Mouse (Mus musculus): ENCODE measurements at regions not wholly inside any gene's neighbourhood (a gene's known extent, or its start where the extent isn't known, plus 50 kb on each side); places are given as distances from the start of the nearest gene placed in this dataset.
A peak's percentile ranks its signal among the peaks of the same experiment; 100 is the strongest.

DNA sequence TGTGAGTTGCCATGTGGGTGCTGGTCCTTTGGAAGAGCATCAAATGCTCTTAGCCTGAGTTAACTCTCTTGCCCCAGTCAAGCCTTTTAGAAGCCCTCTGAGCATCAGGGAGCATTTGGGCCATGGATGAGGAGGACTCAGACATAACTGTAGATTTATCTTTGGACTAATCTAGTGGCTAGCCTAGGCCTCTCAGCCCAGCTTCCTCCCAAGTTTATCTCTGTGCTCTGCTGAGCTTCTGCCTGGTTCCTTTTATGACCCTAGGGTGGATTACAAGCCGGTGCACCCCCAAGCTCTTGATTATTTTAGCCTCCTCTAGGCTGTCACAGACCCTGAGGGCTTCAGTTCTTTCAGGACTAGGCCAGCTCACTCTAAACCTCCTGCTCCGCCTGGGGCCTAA, 102.6 kb upstream of the Vps8 start:
- no peak for DNase-seq (ENCODE audit: low spot score in 2 of 2)

DNA sequence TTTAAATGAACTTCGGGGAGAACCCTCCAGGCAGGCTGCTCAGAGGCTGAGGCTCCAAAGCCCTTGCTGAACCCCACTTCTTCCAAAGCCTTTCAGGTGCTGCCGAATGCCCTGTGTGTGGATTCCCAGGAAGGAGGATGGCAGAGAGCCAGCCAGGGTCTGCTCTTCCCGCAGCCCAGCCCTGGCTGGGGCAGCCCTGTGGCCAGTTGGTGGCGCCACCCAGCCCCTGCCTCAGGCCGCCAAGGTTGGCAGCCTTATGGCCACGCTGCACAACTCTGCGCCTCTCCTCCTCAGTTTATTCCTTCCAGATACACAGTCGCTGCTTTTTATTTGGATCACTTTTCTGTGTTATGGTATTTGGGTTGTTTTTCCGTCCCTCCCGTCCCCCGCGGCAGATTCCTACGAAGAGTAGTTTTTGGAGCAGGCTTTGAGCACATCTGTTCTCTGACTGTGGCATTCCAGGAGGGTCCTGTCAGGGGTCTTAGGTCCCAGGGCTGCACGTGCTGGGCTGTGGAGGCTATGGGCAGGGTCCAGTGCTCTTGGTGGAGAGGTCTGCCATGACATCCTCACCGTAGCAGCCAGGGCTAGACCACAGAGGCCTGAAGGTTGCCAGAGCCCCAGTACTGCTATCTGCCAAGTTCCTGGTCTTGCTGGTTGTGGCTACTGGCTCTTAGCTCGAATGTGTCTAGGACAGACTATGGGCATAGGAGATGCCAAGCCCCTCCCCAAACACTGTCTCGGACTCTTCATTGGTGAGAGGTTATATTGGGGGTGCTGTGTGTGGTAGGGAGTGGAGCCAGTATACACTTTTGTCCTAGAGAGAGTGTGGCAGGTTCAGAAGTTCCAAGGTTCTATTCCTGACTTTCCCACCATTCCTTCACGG, 101.5 kb upstream of the Vps8 start:
- DNase-seq (ENCODE audit: low spot score in 2 of 2) = no peak

DNA sequence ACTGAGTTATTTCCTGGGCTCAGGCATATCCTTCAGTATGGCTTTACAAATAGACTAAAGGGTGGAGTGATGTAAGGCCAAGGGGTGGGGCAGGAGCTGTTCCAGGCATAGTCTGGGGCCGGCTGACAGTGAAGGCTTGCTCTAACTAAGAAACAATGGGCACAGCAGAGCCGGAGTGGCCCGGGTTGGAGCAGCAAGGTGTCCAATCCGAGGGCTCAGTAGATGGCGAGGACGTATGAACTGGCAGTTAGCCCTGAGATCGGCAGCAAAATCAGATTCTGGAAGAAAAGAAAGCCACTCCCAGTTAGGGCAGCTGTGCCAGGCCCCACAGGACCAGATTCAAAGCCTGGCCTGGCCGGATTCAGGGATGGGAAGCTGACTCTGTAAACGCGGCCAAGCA, 100.5 kb upstream of the Vps8 start:
- no peak for DNase-seq (ENCODE audit: low spot score in 2 of 2)

DNA sequence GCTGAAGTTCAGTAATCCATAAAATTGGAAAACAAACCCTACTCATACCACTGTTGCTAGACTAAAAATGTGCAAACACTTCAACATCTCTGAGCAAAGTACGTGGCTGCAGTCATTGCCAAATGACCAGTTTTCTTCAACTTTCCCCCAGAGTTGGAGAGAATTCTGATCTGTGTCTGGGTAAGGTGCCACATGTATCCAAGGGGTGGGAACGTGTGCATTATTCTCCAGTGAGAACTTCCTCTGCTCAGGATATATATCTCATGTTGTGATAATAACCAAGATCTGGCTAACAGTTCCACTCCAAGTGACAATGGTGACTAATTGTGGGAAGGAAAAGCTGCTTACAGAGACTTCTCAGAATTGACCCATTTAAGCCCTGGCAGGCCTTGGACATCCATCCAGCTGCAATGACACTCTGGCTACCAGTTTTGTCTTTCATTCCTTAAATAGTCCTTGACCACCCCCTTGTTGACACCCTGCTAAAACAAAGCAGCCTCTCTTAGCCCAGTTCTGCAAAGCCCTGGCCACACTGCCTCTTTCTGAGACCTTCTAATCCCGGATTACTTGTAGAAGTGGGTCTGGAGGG, 99.4 kb upstream of the Vps8 start:
- no peak for DNase-seq (ENCODE audit: low spot score in 2 of 2)

DNA sequence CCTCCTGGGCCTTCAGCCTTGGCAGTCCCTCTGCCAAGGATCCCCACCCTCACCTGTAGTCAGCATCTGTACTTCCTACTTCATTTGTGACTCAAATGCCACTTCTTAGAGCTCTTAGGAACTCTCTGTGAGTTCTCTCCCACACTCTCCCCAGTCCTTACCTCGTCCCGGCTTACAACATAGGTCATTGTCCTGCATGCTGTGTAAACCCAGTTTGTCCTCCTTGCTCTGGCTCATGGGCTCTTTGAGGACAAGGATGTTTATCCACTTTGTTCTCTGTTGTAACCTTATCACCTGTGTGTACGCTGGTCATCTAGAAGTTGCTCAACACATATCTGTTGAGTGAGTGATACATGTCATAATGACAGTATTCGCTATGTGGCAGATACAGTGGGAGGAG, 94.9 kb upstream of the Vps8 start:
- no peak for DNase-seq (ENCODE audit: low spot score in 2 of 2)

DNA sequence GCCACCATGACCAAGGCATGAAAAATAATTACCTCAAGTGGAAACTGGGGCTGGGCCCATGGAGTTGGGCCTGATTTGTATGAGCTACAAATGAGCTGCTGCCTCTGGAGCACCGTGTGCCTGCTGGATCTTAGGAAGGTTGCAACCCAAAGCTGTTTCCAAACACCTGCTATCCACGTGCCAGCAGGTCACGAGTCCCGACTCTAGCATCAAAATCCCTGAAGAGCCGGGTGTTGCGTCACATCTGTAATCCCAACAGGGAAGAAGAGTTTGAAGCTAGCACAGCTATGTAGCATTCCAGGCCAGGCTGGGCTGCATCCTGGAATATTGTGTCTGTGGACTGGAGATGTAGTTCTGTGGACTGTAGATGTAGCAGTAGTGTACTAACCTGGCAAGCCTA, 93.7 kb upstream of the Vps8 start:
- DNase-seq (ENCODE audit: low spot score in 2 of 2) = no peak

DNA sequence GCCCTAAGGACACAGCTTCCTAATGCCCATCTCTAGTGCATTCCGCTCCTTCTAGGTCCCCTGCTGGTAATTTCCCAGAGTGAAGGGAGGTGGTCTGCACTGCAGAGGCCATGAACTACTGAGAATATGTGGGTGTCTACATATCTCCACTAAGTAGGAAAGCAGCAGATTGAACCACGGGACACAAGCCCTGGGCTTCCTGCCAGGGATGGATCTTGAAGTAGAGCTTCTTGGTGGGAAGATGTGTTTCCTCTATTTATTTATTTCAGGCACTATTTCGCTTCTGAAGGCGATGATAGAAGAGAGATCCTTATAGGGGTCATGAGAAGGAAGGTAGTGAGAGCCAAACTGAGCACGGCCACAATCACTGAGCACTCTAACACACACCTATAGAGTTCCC, 91.7 kb upstream of the Vps8 start:
- DNase-seq (ENCODE audit: low spot score in 2 of 2) = no peak

DNA sequence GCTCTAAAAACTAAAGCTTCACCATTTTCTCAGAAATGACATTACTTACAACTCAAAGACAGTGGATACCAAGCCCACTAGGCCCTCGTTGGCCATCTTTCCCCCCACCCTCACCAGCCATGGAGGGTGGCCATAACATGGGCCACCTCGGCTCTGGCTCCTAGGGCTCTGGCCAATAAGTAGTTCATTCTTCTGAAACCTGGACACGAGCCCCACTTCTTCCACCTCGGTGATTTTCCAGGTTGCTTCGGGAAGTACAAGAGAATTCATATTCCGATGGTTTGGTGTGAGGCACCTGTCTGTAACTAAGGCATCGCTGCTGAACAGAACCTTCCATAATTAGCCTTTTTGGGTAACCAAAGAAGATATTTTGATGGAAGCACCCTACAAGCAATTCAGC, 90.5 kb upstream of the Vps8 start:
- DNase-seq (ENCODE audit: low spot score in 2 of 2) = no peak

DNA sequence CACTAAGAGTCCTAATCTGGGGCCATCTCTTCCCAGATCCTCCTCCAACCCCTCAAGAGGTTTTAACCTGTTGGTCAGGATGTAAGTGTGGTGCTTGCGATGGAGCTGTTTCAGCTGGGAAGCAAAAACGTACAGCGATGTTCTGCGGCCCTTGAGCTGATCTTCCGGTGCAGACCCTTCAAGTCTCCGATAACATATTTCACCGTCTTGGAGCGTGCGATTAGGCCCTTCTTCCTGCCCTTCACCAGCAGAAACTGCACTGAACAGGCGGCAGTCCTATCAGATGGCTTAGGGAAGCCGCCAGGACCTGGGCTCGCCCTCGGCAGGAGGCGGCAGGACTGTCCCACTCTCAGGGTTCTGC, 90.1 kb upstream of the Vps8 start:
- no peak for DNase-seq (ENCODE audit: low spot score in 2 of 2)

DNA sequence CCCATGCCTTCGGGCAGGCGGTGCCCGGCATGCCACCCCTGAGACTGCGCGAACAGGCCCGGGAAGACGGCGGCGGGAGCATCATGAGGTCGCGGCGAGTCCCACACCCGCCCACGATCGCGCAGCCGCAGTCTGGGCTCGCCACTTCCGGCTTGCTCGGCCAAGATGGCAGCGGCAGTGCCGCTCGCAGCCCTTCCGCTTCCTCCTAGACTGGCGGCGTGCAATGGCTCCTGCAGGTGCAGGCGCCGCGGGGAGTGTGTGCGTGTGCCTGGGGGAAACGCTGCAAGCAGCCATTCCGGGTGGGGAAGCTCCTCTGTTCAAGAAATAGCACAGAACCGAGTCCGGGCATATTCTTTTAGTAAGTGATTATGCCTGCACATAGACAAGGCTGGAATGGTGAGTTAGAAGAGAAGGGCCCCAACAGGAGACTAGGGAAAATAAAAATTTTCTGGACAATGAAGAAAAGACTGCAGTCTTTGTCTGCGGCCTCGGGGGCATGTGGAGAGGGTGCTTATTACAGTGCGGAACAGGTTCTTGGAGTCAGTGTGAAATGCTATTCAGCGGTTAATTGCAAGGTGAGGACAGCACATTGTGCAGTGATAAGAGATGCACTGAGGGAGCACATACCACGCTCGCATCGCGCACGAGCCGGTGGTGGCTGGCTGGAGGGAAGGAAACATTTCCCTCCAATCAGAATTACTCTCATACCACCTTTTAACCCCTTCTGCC, 89.5 kb upstream of the Vps8 start:
- peak; percentile 92 for DNase-seq (ENCODE audit: low spot score in 2 of 2)

DNA sequence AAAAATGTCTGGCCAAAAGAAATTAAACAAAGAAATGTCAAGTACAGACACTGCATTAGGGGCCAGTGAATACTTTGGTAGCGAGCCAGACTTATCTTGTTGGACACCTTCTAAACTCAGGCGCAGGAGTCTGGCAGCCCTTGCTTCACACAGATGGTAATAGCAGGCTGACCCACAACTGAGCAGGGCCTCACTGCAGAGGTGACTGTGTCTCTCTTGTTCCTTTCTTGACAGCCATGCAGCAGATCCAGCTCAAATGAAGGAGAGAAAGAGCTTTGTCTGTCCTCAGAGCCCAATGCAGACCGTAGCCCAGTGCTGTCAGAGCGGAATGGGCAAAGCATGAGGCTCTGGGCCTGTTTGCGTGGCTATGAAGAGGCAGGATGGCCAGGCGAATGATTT, 83.9 kb upstream of the Vps8 start:
- DNase-seq (ENCODE audit: low spot score in 2 of 2) = no peak

DNA sequence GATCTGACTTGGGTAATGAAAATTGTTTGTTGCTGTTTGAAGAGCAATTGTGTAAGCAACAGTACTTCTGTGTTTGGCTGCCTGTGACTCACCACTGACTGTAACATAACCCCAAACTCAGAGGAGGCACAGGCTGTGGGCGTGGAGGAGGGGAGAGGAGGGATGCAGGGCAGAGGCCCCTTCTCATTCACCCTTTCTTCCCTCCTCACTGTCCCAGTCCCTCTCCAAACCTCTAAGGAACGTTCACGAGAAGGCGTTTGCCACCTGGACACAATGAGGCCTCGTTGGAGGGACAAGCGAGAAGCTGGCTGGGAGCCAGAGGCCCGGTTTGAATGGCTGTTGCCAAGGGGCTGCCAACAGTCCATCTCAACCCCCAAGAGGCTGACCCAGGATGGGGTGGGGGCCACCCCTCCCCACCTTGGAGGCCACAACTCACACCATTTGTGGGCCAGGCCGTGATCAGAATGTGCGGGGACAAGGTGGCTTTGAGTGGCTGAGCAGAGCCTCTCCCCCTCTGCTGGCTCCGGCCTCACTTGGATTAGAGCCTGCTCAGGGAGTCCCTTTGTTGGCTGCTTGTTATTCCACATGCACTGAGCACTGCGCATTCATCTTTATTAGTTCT, 83.3 kb upstream of the Vps8 start:
- no peak for DNase-seq (ENCODE audit: low spot score in 2 of 2)

DNA sequence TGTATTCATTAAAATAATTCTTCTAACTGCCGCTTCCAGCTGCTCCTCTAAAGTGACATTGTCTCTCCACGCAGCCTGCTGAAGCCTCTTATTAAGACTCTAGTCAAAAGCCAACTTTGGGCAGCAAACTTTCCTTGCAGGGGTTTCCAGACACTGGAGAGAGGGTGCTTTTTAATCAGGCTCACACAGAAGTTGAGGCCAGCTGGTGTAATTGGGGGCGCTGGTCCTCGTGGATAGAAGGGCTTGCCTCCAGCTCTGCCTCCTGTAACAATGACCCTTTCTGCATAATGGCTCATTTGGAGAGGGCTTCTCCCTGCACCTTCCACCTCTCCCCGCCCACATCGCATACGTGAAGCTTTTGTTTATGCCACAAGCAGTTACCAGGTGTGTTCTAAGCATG, 82.8 kb upstream of the Vps8 start:
- DNase-seq (ENCODE audit: low spot score in 2 of 2) = no peak

DNA sequence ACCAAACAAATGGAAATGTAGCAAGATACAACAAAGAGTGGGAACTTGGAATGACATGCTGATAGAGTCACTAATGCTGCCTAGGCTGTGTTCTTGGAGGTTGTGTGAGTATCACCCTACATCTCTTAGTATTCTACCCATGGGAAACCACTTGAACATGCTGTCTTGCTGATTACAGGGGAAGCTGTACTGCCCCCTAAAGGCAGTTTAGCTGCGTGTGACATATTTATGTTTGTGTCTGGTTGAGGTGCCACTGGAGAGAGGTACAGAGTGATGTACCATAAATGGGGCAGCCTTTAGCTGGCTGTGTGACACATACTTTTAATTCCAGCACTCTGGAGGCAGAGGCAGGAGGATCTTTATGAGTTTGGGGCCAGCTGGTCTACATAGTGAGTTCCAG, 73.0 kb upstream of the Vps8 start:
- DNase-seq (ENCODE audit: low spot score in 2 of 2) = no peak

DNA sequence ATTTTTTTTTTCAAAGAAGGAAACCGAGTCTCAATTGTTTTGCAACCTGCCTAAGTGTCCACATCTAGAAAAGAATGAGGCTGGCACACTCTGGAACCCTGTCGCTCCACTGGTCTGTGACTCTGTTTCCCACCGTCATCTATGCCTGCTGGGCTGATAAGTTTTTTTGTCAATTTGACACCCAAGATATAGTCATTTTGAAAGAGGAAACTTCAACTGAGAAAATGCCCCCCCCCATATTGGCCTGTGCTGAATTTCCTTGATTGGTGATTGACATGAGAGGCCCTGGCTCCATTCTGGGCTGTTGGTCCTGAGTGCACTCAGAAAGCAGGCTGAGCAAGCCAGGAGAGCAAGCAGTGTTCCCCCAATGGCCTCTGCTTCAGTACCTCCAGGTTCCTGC, 71.6 kb upstream of the Vps8 start:
- no peak for DNase-seq (ENCODE audit: low spot score in 2 of 2)

DNA sequence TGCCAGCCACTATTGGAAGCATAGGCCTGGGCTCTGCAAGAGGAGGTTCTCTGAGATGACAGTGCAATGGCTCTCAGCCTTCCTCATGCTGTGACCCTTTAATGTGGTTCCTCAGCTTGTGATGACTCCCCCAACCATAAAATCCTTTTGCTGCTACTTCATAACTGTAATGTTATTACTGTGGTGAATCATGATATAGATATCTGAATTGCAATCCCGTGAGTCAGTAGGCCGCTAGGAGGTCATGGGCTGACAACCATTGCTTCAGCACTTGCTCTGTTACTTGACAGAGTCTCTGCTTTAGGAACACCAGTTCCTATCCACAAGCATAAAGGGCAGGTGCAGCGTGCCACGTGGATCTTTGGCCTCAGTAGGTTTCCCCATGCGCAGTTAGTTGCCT, 69.8 kb upstream of the Vps8 start:
- DNase-seq (ENCODE audit: low spot score in 2 of 2) = no peak

DNA sequence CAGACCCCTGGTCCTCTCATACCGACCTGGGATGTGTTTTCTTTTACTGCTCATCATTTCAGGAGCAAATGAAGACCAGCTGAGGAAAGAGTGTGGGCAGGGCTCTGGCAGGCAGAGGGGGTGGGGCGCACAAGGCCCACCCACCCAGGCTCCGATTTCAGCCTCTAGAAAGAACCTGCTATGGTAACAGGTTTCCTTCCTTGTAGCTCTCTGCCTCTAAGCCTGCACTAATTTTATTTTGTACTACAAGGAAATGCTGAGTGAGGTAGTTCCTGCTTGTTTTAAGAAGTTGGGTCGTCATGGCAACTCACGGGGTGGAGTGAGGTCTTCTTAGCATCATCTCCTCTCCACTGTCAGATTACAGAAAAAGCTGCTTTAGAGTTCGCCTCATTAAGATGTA, 69.4 kb upstream of the Vps8 start:
- no peak for DNase-seq (ENCODE audit: low spot score in 2 of 2)

DNA sequence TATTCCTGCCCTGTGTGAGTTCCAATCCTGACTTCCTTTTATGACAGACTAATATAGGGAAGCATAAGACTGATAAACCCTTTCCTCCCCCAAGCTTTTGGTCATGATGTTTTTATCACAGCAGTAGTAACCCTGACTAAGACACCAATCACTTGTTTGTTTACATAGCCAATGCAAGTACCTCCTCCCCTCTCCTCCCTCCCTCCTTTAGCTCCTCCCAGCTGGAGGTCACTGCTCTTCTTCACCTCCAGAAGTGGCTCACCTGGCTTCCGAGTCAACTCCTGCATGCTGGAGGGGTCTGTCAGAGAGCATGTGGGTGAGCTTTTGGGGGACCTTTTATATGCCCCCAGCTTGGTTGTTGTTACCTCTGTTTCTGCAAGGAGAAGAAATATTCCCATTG, 67.3 kb upstream of the Vps8 start:
- no peak for DNase-seq (ENCODE audit: low spot score in 2 of 2)

DNA sequence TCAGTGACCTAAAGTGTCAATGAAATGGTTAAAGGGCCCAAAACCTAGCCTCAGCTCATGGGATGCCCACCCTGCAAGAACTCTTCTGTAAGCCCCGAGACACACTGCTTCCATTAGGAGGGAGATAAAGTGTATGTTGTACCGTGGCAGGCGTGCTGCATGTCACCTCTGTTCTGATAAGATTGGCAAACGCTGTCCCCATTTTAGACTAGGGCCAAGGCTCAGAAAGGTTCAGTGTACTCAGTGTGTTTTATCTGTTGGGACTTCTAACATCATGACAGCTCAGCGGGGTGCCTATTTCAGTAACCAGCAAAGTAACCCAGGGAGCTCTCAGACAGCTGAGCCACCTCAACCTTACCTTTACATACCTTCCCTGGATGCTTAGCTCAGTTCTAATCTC, 65.5 kb upstream of the Vps8 start:
- DNase-seq (ENCODE audit: low spot score in 2 of 2) = peak; percentile 44 to 53

DNA sequence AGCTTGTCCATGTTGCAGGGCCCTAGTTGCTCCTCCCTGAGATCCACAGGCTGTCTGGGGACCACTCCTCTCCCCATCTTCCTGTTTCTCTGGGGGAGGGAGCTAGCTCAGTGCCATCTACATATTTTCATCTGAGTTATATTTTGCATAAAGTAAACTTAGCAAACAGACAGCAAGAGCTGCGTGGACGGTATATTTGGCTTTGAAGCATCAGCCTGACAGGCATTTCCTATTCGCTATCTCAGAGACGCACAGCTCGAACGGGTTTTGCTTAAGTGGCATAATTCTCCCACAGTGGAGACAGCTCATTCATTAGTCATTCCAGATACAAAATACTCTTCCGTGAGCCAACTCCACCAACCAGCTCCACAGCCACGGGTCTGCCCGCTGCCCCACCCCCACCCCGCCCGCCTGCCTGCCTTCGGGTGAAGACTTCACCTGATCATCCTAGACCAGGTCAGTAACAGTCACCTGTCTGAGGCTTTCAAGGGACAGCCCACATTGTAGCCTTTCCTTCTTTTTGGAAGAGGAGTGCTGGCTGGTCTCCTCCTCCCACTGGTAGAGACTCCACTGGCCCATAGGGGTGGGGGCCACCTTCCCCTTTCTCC, 64.5 kb upstream of the Vps8 start:
- no peak for DNase-seq (ENCODE audit: low spot score in 2 of 2)

DNA sequence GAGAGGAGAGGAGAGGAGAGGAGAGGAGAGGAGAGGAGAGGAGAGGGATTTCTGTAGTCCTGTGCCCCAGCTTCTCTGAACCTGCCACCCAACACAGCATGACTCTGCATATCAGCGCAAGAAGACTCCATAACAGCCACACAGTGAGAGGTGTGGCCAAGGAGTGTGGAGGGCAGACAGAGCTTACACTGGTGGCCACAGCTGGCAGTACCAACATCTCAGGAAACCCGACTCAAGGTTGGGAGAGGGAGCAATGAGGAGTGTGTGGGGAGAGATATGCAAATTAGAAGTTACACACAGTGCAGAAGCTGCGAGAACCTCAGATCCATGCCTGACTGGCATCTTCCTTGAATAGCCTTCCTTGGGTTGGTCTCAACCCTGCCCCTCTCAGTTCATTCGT, 63.5 kb upstream of the Vps8 start:
- DNase-seq (ENCODE audit: low spot score in 2 of 2) = peak; percentile 15 to 37

DNA sequence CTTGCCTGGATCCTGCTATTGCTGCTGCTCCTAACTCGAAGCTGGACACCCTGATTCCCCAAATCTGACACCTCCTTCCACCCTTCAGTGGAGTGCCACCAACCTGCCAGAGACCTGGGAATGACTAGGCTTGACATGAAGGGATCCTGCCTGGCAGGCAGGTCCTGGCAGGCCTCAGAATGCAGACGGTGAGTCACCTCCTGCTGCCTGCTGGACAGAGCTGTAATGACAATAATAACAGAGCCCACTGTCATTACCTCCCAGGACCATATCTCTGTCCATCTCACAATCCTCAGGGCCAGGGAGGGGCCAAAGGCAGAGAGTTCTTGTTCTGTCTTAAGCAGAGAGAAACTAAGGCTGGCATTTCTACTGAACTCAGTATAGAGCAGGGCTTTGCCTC, 61.5 kb upstream of the Vps8 start:
- no peak for DNase-seq (ENCODE audit: low spot score in 2 of 2)

All from spleen, postnatal 36 days (tissue).